Mouse (Mus musculus): ENCODE measurements around the gene Trappc2.

Gene Trappc2

DNA sequence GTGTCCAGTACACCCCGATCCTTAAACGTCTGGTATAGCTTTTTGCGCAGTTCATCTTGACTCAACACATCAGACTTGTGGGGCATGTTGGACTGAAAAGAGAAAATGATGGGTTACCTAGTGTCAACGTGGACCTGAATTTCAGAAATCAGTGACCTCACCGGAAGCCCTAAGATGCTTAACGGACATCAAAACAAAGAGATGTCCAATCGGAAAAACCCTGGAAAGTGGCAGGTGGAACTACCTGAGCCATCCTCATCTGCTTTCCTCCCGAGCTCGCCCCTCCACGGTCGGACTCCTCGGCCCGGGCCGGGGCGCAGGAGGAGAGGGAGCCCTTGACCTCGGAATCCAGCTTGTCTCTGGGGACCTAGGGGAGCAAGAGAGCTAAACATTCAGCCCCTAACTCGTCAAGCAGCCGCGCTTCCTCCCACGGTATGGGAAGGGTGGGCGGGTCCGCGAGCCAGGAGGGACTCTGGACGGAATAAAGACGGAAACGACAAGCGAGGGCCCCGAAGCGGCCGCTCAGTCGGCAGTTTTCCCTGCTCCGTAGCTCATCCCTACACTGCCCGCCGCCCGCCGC lies at the start of gene Trappc2:
Trappc2 (plus strand) TSS at position 539 of the 580 bp plus-strand sequence.
- no peak for DNase-seq

DNA sequence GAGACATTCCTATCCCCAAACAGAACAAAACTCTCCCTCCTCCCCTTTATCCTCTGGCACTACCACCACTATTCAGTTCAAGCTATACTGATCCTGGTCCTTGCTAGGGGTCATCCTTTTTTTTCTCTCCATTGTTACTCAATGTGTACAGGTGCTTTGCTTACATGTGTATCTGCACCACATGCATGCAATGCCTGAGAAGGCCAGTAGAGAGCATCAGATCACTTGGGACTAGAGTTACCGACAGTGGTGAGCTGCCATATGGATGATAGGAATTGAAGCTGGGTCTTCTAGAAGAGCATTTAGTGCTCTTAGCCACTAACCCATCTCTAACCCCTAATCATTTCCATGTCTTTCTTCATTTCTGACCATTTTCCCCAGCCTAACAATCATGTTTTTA lies 46.6 kb upstream of the Trappc2 start:
- DNase-seq: no peak

DNA sequence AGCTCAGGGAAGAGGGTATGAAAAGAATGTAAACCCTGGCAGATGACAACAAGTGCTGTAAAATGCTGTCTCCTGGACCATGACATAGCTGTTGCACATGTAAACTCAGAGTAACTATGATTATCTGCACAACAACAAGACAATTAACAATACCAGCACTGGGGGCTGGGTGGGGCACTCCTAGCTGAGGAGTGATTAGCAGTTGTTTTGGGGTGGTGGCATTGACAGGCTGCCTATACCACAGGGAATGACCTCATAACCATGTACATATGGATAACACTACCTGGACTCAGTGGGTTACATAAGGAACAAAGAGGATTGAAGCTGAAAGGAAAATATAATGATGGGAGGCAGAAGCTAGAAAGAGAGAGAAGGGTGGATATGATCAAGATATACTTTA lies 32.5 kb upstream of the Trappc2 start:
- no peak for DNase-seq

DNA sequence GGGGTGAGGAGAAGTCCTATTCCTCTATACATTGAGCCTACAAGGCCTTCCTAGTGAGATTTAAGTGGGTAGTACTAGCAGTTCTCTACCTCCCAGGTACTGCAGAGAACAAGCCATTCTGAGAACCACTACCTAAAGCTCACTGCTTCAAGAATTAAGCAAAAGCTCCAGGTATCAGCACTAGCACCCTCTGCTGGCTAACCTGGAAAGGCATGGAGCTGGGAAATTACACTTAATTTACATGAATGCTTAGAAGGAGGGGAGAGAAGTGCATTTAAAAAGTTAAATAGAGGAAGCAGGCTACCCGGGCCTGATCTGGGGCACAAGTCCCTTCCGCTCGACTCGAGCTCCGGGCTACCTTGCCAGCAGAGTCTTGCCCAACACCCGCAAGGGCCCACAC lies 24.2 kb upstream of the Trappc2 start:
- DNase-seq: no peak

DNA sequence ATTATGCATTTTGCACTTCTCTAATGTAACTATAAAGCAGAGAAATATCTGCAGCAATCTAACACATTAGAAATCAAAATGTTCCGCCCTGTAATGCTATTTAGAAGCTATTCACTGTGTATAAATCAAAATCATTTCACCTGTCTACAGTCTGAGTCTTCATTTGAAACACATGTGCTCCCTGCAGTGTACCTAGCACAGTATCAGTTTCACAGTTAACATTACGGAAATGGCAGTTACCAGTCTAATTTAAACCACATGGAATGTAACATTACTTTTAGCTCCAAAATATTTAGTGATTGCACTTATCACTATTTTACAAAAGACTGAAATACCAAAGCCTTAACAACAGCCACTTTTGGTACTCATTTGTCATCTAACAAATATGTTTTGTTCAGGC lies 5.6 kb upstream of the Trappc2 start:
- no peak for DNase-seq

DNA sequence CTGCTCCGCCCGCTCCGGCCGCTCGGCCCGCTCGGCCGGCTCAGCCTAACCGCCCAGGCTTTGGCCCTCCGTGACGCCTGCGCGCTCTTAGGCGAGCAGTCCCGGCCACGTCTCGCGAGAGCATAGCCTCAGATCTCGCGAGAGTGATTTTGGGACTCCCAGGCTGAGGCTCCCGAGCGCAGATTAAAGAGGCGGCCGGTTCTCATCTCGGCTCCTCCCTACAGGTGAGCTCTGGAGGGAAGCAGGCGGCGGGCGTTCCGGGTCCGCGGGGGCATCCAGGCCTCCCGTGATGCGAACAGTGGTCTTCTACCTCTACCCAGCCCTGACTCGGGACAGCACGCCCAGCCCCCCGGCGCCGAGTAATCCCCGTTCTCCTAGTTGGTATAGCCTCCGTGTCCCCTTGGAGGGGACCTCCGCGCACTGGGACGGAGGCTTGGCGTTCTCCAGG lies 266 bp downstream of the Trappc2 start, which contains the start of gene Ofd1:
Ofd1 (minus strand) TSS at position 89 of the 448 bp plus-strand sequence.
- peak; percentile 89 for DNase-seq

DNA sequence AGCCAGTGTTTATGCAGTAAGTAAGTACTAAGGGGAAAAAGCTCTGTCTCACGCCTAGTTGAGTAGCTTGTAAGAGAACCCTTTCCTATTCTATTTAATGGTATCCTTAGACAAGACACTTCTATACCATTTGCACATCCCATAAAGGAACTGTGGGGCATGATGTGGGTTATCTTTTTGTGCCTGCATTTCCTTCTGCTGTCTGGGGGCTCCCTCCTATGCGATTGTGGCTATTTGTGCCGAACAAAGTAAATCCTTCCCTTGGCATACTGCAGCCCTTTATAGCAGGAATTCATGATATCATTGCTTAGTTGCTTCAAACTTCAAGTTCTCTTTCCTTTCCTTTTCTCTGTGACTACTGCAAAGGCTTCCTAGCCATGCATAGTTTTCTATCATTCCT lies 4.2 kb downstream of the Trappc2 start:
- no peak for DNase-seq

DNA sequence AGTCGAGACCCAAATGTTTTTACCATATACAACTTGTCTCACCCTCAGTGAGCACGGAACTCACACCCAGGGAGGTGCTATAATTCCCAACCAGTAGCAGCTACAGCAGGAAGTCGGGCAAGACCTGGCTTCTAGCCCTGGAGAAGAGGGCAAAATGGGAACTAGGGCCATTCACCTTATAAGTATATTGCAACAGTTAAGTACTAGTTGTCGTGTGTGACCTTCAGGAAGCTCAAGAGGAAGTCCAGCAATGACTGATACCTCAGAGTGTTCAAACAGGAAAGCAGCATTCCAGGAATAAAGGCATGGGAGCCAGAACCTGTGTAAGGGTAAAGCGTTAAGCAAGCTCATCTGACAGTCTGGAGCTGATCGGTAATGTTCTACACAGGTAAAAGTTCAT lies 13.2 kb downstream of the Trappc2 start:
- no peak for DNase-seq

DNA sequence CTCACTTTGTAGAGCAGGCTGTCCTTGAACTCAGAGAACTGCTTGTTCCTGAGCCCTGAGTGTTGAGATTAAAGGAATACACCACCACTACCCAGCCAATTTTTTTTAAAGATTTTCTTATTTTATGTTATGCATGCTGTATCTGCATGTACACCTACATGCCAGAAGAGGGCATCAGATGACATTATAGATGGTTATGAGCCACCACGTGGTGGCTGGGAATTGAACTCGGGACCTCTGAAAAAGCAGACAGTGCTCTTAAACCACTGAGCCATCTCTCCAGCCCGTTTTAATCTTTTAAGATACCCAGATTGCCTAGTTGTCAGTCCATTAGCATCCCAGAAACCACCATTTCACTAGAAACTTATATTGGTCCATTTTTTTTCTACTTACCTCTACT lies 14.0 kb downstream of the Trappc2 start:
- DNase-seq: no peak

DNA sequence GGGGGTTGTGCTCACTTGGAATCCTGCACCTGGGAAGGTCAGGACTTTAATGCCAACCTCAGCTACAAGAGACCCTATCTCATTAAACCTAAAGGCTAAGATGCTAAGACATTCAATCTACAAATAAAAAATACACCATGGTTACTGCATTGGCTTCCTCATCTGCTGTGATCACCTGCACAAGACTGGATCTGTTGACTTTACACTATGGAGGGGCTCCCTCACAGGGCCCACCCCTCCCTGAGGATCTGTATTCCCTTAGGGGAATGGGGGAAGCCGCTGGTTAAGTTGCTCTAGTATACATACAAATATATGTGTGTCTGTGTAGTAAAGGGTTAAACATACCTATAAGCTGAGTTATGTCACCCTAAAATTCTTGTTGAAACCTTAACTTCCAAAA lies 15.2 kb downstream of the Trappc2 start:
- DNase-seq: no peak

DNA sequence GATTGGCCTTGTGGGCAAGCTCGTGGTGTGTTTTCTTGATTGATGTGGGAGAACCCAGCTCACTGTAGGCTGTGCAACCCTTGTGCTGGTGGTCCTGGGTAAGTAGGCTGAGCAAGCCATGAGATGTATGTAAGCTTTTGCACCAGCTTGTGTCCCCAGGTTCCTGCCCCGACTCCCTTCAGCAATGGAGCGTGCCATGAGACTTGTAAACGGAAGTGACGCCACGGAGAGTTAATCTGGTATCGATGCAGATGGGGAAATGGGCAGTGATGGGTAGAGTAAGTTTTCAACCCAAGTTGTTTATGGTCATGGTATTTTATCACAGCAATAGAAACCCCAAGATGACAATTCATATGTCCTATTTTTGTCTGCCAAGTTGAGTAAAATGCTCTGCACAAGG lies 27.9 kb downstream of the Trappc2 start:
- no peak for DNase-seq

DNA sequence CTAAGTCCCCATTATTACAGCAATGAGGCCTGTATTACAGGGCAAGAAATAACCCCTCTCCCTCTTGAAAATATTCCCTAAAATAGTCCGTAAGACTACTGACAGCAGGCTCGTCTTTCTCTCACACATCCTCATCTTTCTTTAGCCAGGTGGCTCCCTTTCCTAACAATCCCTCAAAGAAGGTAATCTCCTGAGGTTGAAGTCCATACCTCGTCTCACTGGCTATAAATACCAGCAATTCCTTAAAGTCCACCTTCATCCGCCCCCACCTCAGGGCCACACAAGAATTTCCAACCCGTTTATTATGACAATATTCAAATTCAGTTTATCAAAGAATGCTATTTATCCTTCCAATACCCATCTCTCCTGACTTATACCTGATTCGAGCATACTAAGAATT lies 32.2 kb downstream of the Trappc2 start:
- no peak for DNase-seq

DNA sequence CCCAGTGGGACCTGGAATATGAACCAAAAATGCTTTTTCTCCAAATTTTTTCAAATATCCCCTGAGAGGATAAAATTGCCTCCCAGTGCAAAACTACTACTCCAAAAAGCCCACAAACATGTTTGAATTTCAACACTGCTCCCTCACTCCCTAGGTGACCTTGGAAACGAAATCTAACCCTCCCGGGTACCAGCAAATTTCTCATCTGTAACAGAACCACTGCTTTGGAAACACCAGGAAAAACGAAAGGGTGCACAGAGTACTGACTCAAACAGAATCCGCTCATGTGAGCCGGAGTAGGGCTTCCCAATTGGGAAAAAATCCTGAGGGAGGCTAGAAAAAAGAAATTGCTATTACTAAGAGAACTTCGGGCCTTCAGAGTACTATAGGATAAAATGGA lies 37.0 kb downstream of the Trappc2 start:
- no peak for DNase-seq

DNA sequence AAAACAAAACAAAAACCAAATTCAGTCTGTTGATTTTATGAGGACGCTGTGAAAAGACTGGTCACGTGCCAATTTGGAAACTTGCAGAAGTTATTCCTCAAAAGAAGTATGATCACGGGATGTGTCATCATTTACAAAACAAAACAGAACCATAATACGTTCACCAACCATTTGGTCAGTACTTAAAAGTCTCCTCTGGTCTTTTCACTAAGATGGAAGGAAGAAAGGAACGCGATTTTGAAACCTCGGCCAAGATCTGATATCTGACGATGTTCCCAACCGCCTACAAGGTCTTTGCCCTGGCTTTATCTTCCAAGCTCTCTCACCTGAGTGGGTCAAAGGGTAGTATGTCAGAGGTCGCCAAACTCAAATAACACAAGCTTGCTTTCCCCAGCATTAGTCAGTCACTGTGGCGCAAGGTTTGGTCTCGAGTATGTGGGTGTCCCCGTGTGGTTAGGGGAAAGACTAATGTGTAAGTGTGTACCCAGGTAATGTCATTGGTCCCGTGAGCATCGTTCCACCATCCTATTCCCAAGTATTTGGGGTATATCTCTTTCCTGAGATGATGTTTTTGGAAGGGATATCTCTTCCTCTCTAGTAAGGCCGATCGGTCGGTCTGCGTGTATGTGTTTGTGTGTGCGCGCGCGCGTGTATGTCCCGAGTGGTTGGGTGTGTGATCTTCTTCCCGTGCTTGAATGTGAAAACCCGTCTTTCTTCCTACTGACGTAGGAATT lies 38.4 kb downstream of the Trappc2 start:
- no peak for DNase-seq

DNA sequence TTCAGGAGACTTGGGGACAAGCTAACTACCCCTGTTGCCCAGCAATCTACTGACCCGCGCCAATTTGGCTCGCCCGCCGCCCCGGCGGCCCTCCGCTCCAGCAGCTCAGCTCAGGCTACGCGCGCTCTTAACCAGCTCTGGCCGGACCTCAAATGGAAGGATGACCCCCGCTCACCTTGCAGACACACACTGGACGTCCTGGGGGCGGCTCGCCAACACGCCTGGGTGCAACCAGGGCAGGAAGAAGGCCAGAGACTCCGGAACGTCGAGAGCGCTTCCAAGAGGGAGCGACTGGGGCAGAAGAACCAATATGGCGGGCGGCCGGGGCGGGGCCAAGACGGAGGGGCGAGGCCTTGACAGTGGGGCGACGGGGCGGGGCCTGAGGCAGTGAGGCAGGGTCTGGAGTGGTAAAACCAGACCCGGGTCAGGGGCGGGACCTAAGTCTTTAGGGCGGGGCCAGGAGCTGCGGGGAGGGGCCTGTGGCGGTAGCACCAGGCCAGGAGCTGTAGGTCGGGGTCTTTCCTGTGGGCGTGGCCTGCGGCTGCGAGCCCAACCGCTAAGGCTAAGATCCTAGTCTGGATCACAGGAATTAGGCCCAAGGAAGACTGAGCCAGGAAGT lies 39.1 kb downstream of the Trappc2 start, which contains the start of gene Rab9:
Rab9 (minus strand) TSS at position 503 of the 619 bp plus-strand sequence.
- peak; percentile 87 for DNase-seq

DNA sequence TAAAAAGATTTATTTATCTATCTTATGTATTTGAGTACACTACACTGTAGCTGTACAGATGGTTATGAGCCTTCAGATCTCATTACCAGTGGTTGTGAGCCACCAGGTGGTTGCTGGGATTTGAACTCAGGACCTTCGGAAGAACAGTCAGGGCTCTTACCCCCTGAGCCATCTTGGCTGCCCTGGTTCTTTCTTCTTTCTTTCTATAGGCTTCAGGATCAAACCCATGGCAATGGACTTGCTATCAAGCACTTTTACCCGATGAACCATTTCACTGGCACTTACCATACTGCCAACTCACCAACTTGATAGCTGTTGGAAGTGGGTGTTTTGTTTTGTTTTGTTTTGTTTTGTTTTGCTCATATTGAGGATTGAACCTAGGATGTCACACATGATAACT lies 54.7 kb downstream of the Trappc2 start:
- no peak for DNase-seq

DNA sequence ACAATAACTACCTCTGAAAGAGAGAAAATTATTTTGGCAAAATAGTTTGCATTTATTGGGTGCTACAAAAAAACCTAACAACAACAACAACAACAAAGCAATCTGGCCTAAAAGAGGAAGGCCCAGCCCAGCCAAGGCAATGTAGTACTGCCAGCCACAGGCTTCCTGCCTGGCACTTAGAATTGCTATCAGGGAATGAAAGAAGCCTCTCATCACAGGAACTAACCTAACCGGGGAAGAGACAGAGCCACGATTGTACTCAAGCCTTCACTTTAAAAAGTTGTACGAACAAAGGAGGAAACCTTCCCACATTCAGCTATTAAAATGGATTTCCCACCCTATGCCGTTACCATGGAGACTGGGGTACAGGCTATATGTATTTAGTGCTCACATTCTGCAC lies 57.4 kb downstream of the Trappc2 start:
- no peak for DNase-seq

DNA sequence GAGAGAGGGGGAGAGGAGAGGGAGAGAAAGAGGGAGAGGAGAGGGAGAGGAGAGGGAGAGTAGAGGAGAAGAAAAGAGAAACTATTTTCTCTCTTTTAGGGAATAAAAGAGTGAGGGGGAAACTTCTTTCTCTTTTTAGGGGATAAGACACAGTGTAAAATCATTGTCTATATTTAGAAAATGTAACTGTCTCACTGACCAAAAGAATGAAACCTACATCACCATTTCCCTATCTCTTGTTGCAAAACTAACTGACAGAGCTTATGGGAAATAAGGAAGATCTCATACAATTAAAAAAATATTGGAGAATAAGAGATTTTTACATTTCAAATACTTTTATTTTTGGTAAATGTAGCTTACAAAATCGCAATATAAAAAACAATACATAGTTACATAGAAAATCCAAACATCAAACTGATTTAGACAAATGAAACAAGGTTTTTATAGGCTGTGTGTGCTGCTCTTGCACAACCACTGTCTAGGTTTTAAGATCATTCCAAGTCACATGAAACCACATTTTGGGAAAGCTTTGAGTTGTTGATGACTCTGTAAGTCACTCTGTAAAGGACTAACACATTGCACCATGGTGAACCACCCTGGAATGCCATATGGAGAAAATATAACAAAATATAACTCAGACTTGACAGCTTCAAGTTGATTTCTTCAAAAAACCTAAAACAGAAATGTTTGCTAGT lies 59.3 kb downstream of the Trappc2 start:
- DNase-seq: no peak
